Mouse (Mus musculus) adrenal gland, adult (tissue): Measurements from ENCODE around the gene Hip1.

Experiments used
- DNase-seq, 2 experiments: peaks; one replicate each; pipeline ENCODE4 v3.0.0; 2022 to 2023; ENCODE audit warnings: low spot score in 1 of 2; ENCODE audit not compliant: inconsistent age in 2 of 2

Hip1 gene

DNA sequence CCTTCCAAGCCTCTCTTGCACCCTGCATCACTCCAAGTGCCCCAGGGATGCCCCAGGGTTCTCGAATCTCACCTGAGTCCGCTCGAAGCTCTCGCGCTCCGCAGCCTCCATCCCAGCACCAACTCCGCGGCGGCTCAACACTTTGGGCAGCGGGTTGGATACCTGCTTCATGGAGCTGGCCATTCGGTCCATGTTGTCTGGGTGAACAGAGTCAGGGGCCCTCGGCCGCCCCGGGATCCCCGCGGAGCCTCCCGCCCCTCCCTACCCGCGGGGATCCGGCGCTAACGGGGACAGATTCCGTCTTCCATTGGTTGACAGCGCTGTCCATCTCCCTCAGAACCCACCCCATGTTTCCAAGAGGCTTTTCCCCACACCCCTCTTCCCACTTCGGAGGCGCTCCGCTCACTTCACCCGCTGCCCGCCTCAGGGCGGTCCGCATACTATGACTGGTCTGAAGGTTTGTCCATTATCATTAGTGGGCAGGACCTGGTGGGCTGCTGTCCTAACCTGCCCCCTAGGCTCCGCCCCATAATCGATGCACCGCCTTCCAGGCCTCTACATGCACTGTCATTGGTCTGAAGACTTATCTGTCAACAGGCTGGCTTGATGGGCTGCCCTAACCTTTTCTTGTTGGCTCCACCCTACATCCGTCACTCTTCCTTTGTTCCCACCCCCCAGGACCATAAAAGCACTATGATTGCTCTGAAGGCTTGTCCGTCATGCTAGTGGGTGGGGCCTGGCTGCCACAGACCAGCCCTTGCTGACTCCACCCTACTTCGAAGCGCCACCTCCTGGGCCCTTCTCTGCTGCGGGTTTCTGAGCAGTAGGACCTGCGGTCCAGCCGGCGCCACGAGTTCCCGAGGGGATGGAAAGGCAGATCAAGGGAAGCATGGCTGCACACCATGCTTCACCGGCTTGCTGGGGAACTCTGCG lies at the start of gene Hip1:
Gene Hip1 (minus strand): TSS at position 256 of the 933 bp plus-strand sequence.
- peak; percentile 100 for DNase-seq

DNA sequence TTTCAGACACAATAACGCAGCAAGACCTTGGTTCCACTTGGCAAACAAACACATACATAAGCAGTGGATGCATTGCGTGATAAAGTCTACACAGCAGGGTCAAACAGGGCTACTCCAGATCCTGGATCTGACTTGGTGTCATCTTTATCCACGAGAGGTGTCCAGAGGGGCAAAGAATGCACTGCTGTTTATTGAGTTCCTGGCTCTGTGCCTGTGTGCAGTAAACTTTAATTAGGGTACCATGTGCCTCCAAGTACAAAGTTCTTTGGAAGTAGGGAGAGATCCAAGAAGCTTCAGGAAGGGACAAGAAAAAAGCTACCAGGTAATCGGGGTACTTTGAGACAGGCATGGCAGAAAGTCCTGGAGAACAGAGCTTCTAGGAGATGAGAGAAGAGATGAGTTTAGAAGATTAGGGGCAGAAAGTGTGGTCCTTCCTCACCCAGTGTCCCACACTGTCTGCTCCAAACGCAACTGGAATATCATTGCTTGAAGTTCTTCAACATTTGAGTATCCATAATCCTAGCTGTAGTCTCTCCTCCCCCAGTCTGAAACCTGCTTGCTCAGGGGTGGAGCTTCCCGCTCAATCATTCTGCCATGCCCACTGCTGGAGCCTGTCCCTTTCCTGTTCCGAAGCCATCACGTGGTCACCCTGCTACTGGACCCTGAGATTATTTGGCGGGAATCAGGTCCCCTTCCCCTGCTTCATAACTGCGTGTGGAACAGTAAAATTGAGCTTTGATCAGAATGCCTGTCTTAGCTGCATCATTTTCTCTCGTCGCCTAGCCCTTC lies 45.3 kb upstream of the Hip1 start:
- no peak for DNase-seq

DNA sequence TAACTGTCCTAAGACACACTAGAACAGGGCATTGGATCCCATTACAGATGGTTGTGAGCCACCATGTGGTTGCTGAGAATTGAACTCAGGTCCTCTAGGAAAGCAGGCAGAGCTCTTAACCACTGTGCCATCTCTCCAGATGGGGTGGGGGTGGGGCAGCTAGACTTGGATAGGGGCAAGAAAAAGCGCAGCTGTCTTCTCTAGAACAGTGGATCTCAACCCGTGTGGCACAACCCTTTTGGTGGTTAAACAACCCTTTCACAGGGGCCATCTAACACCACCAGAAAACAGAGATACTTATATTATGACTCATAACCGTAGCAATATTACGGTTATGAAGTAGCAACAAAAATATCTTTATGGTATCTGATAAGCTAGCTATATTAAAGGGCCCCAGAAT lies 42.8 kb upstream of the Hip1 start:
- DNase-seq: no peak

DNA sequence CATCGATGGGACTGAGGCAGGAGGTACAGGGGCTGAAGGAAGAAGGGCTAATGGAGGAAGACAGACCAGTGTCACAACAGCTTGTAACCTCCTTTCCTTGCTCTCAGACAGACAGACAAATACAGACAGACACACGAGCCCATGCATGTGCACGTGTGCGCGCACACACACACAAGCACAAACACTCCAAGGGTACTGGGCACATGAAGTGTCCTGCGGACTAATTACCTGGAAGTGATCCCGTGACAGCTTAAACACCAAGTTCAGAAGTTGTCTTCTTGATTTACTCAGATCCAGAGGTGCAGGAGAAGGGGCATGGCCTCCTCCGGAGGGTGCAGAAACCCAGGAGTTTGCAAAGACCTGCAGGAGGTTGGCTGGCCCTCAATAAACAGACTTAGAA lies 40.8 kb upstream of the Hip1 start:
- DNase-seq: no peak

DNA sequence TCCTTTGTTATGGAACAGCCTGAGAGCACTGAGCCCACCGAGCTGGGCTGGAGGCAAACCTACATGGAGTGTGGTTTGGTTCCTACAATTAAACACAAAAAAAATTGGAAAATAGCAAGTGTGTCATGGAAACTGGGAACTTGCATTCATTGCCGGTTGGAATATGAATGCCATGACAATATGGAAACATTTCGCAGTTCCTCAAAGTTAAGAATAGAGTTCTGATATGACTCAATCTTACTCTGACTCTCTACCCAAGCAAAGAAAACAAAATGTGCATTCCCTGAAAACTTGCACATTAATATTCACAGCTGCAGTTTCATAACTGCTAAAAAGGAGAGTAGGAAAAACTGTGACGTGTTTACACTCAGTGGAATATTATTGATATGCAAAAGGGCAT lies 37.4 kb upstream of the Hip1 start:
- peak in 1 of 2 experiments; percentile 22 for DNase-seq

DNA sequence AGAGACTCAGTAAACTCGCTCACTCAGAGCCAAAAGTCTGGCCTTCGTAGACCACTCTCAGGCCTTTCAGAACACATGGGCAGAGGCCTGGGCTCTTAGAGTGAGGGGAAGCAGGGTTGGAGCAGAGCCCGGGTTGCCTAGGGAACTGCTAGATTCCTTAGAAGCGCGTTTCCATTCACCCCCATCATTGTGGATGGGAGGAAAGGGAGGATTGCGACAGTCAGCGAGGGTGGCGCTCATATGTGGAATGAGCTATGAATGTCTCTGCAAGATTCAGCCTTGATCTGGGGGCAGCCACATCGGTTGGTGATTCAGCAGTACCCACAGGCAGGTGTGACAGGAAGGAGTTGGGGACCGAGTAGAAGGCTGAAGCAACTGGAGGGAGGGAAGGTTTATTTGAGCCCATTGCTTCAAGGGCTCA lies 34.4 kb upstream of the Hip1 start:
- DNase-seq: no peak

DNA sequence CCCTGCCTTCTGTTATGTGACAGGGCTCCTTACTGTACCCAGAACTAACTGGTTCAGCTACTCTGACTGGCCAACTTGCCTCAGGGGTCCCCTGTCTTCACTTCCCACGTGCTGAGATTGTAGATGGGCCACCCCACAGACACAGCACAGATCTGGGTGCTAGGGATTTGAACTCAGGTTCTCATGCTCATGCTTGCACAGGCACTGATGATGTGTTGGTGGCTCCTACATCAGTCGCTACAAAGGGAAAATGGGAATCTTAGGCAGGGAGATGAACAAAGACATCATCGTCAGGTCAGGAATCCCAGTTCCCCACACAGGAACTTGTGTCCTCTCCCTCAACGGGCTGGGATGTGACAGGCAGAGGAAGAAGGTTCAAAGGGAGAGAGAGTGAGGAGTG lies 31.1 kb upstream of the Hip1 start:
- peak; percentile 23 to 51 for DNase-seq

DNA sequence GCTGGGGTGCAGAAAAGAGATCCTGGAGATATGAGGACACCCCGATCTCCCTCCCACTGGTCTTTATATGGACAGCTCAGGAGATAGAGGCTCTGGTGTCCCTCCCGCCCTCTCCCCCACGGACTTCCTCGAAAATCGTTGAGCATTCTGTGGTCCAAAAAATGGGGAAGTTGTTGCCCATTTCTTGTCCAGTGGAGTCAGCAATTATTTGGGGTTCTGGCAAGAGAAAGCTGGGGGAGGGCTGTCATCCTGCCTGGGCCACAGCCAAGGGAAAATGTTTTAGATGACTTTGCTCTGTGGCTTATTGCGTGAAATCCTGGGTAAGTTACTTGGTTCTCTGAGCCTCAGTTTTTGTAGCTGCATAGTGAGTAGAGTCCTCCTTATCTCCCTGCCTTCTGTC lies 28.1 kb upstream of the Hip1 start, which contains the start of gene Ccl24:
Gene Ccl24 (minus strand): TSS at position 44 of the 400 bp plus-strand sequence.
- peak in 1 of 2 experiments; percentile 38 for DNase-seq

DNA sequence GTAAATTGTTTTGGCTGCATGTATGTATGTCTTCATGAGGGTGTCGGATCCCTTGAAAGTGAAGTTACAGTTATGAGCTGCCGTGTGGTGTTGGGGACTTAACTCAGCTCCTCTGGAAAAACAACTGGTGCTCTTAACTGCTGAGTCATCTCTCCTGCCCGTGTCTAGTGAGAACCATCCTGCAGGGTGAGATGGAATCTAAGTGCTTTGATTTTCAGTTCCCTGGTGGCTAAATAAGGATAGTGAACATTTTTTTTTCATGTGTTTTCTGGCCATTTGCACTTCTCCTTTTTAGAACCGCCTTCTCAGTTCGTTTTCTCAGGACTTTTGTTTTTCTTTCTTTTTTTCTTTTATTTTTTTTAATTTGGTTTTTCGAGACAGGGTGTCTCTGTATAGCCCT lies 23.8 kb upstream of the Hip1 start:
- no peak for DNase-seq

DNA sequence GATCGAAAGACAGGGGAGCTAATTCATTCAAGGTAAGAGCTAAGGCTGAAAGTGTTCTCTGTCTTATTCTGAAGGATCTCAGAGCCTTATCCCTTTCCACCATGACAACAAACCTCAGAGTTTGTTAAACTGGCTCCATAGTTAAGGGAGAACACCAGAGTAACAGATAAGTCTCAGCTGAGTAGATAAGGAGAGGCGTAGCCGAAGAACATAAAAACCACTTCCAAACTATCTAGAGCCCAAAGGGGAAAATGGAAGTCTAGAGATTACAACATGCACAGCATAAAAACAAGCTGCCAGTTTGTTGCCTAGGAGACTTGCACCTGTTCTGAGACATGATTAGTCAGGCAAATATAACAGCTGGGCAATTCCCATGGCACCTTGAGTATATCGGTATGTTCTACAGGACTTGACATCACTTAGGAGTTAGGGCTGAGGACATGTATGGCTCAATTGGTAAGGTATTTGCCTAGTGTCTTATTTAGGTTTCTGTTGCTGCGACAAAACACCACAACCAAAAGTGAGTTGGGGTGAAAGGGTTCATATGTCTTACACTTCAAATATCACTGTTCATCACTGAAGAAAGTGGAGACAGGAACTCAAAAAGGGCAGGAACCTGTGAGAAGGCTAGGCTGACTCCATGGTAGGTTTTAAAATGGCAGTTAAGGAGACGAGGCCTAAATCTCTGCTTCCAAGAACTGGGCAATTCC lies 22.8 kb upstream of the Hip1 start:
- DNase-seq: no peak

DNA sequence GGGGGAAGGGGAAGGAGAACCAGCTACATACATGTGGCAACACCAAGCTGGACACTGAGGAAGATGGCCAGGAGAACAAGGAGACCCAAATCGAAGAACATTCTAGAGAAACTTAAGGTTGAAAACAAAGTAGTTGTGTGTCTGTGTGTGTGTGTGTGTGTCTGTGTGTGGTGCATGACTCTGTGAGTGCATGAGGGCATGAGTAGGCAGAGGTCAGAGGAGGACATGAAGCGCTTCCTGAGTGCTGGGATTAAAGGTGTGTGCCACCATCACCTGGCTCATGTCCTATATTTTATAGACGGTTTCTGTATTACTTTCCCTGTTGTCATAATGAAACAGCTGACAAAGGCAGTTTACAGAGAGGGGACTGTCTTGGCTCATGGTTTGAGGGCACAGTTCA lies 18.5 kb upstream of the Hip1 start, which contains the start of gene Ccl26:
Gene Ccl26 (minus strand): TSS at position 101 of the 400 bp plus-strand sequence.
- DNase-seq: no peak

DNA sequence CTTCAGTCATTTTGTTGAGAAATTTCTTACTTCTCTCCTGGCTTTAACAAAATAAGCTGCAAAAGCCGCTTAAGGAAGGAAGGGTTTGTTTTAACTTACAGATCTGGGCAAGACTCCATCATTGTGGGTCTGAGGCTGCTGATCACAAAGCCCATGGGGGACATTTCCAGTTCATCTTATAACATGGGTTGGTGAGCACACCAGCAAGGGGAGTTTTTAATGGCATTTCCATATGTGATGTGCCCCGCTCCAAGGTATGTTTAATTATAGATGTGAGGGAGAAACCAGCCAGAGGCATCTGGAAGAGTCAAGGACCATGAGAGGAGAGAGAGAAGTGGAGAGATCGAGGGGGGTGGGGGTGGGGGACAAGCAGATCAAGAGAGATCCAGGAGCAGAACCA lies 12.8 kb upstream of the Hip1 start:
- no peak for DNase-seq

DNA sequence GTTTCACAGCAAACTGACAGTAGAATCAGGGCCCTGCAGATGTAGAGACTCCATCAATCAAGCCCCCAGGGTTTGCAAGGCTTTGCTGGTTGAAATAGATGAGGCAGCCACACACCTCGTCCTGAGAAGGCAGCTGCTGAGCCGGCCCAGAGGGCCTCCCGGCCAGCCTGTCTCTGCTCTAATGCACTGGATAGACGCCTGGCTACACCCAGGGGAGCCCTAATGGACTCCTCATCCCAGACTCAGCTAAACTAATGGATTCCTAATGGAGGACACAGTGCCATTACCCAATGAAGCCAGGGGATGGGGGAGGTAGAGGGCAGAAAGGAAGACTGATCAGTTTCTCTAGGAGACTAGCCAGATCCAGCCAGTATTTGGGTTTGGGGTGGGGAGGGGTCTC lies 12.1 kb upstream of the Hip1 start:
- DNase-seq: no peak

DNA sequence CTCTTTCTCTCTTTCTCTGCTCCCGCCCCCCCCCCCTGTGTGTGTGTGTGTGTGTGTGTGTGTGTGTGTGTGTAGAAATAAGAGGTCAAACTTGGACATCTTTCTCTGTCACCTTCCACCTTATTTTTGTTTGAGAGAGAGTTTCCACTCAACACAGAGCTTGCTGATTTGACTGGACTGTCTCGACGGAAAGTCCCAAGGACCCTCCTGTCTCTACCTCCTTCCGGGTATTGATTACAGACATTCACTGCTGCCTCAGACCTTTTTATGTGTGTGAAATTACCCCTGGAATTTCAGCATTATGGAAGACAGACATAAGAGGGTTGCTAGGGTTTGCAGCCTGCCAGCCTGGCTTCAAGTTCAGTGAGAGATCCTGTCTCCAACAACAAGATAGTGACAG lies 11.3 kb upstream of the Hip1 start:
- DNase-seq: no peak

DNA sequence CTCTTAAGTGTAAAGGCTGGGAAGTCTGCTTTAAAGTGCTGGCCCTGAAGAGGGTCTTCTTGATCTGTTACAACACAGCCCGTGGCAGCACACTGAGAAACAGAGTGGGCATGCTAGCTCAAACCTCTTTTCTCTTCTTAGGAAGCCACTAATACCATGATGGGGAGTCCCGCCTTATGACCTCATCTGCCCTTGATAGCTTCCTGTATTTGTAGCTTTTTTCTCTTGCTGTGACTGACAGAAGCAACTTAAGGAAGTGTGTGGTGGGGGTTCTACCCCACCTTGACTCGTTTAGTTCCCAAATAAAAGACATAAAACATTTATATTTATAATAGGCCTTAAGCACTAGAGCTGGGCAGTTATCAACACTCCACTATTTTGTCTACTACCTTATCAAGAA lies 6.7 kb upstream of the Hip1 start:
- DNase-seq: no peak

DNA sequence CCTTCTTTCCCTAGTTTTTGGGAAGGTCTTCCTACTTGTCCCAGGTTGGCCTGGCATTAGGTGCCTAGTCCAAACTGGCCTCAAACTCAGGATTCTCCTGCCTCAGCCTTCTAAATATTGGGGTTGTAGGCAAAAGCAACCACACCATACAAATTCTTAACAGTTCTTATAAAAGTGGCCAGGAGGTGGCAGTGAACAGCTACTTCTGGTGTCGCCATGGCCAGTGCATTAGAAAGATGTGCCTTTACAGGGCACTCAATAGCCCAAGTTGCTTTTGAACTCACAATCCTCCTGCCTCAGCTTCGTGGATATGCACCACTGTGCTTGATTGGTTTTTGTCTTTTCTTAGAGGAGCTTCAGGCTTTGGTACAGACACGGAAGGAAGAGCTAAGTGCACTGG lies 6.0 kb upstream of the Hip1 start:
- peak in 1 of 2 experiments; percentile 79 for DNase-seq

DNA sequence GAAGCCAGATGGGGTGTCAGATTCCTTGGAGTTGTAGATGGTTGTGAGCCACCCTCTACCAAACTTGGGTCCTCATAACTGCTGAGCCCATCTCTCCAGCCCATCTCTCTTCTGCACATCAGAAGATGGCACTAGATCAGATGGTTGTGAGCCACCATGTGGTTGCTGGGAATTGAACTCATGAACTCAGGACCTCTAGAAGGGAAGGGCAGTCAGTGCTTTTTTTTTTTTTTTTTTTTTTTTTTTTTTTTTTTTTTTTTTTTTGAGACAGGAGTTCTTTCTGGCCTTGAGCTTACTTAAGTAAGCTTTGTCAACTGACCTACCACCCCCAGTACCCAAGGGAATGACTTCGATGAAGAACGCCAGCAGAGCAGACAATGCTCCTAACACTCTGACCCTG lies 3.1 kb upstream of the Hip1 start:
- DNase-seq: no peak

DNA sequence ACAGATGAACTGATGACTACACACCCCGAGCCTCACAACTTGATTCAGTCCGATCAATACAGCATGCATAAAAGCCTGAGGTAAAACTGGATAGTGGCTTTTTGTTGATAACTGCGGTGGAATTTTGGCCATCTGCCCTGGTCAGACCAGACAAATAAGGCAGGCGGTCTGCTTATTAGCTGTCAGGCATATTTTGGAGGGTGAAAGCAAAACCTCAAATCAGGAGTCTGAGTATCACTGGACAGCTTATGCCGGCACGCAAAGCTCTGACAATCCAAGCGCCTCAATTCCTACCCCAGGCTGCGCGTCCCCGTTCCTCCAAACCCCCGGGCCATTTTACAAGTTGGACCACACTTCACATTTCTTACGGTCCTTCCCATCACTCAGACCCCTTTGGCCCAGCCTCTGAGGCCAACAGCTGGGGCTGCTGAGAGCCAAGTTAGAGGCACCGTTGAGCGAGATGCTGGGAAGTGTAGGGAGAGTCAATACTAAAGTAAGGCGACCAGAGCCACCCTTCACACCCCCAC lies 825 bp downstream of the Hip1 start:
- peak; percentile 43 to 70 for DNase-seq

DNA sequence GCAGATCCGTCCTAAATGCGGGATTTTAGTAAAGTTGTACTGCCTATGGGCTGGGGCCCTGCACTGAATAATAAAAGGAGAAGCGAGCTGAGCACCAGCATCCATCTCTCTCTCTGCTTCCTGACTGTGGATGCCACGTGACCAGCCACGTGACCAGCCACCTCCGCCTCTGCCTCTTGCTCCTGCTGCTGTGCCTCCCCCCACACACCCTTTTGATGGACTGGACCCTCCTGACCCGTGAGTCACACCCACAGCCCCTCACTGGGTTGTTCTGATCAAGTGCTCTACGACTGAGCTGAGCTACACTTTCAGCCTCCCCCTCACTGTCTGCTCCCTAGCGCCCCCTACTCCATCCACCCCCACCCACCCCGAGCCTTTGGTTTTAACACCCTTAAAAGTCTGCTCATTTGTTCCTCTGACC lies 7.1 kb downstream of the Hip1 start:
- no peak for DNase-seq

DNA sequence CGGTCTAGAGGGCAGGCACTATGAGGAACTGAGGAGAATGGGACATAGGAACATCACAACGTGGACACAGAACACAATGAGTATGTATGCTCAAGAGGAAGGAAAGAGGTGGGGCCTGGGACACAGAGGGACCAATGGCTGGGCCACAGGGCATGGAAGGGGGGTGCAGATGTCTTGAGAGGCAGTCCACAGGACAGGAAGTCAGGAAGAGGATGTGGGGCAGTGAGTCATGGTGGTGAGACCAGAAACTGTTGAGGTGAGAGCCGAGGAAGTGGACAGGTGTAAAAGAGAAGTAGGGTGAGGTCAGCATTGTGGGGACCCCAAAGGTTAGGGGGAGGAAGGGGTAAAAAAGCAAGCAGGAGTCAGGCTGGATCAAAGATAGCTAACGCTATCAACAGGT lies 7.6 kb downstream of the Hip1 start:
- DNase-seq: no peak

DNA sequence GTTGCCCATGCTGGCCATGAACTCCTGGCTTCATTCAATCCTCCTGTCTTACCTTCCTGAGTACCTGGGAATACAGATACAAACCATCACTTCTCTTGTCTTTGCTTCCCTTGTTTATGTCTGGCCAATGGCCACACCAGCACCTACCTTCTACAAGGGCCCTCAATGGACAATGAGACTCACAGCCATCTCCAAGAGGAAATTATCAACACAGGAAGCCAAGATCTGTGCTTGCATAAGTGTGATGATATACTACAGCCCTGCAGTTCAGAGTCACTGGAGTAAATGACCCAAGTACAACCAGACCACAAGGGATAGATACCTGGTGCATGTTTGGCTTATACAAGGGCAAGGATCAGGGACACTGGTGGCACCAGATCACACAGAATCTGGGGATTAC lies 9.1 kb downstream of the Hip1 start:
- DNase-seq: no peak
